Mouse (Mus musculus) mouse embryonic stem cell (cell line): ENCODE results near the gene Rorc.

Experiments
- in situ Hi-C, 2 experiments: fragments of 300-500 bp; cut with MboI; formaldehyde crosslinking; loops; 1 replicate in 1 of 2; 3 replicates in 1 of 2; pipeline ENCODE4 v1.14.3; 2019 to 2020; ENCODE audit warnings: low sequenced_read_pairs in 2 of 2, low pct_unique_long_range_greater_than_20kb in 1 of 2, mixed read lengths in 1 of 2; ENCODE audit not compliant: unreplicated experiment in 1 of 2

Gene Rorc

DNA sequence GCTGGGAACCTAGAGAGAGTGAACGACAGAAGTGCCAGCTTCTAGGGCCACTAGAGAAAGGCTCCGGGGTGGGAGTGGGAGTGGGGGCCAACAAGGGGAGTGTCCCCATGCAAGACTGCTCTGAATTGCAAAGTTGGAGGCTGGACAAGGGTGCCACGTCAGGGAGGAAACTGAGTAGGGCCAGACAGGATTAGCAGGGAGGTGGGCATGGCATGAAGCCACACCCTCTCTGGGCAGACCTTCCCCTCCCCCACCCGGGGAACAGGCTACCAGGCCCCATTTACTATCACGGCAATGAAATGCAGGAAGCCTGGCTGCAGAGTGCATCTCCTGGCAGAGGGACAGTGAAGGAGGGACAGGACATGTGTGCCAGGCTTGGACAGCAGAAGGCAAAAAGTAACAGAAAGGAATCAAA, 1.0 kb downstream of the Rorc start:
- in situ Hi-C loops, result no loop called here

DNA sequence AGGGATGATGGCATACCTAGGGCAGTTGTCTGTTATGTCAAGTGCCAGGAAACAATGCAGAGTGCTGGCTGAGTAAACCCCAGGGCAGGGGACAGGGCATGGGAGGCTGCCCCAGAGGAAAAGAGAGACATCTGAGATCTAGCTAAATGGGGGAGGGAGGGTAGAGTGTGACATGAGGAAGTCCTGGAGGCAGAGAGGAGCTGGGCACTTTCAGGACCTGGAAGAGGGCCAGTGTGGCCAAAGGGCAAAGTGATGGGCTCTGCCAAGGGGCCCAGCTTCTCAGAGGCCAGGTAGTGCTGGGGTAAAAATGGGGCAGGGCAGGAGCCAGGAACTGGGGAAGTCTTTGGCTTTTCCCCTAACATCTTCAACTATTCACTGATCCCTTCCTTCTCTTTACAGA, 2.0 kb downstream of the Rorc start:
- in situ Hi-C loops, result no loop called here

DNA sequence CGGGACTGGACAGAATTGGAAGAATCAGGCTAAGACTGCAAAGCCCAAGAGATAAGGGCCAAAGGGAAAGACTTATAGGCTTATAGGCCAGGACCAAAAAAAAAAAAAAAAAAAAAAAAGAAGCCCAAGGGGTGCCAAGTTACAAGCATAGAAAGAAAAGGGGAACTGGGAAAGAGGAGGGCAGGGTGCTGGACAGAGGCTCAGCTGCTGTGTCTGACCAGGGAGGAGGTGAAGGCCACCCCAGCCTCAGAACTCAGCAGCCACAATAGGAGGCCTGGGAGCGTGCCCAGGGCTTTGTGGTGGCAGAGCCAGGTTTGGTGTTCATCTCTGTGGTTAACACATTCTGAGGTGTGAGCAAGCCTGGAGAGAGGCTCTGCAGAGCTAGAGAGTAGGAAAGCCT, 2.6 kb downstream of the Rorc start:
- in situ Hi-C loops, result no loop called here

DNA sequence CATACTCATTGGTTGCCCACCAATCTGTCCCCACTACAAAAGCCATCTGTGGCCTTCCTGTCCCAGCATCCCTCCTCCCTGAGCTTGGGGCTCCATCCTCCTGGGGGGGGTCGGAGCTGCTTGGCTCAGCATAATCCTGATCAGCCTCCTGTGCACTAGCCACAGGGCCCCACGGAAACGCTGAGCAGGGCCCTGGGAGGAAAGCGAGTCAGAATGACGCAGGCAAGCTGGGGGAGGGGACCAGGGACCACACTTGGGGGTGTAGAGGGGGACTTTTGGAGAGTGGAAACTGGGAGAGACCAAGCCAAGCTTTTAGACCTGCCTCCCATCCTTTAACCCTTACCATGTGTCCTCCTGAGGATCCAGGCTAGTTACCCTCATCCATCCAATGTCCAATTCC, 3.3 kb downstream of the Rorc start:
- in situ Hi-C loops, result no loop called here

DNA sequence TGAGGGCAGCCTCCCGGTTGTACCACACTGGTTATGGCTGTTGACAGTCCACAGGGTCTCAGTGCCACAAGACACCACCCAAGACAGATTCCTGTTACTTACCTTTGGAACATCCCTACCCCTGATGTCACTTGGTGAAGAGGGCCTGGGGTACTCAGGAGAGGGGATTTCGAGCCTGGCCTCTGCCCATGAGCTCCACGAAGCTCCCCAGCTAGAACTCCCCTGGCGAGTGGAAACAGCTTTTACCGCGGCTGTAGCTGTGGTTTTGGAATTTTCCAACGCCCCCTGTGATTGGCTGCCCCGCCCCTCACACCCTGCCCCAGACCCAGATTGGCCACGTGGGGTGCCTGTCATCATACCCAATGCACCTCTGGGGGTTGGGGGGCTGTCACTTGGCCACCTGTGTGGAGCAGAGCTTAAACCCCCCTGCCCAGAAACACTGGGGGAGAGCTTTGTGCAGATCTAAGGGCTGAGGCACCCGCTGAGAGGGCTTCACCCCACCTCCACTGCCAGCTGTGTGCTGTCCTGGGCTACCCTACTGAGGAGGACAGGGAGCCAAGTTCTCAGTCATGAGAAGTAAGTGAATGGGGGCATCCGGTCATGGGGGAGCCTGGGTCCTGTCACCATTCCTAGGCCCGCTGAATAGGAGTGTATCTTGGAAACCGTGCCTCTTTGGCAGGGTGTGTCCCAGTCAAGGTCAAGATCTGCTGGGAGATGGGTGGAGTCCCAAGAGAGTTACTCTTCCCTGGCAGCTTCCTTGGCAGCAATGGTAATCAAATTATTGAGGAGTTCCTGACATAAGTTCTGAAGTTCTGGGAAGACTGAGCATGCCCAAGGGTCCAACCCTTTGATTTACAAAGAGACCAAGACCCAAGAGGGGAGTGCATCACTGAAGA, 4.7 kb downstream of the Rorc start:
- in situ Hi-C loops, result no loop called here

DNA sequence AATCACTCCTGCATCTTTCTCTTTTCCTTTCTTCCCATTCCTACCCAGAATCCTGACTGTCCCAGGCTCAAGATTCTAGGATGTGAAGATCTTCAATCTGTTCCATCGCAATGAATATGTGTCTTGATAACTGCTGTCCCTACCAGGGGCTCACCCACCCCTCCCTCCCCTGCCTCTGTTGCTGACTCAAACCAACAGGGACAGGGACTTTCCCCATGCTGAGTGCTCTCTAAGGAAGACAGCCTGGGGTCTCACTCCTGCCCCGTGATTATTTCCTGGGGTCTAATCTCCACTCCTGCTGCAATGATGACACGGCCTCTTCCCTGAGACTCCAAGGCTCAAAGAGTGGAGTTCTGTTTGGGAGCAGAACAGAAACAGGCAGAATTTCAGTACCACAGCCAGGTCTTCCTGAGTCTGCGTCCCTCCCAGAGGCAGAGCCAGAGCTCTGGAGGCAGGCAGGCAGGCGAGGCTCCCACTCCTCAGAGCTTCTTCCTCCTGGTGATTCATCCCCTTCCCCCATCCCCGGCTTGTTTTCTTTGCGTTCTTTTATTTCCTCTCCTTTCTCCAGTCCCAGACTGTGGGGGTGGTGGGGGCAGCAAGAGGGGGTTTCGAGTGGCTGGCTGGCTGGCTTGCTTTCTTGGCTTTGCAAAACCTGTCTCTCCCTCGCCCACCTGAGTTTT, 7.4 kb downstream of the Rorc start:
- in situ Hi-C loops, result no loop called here

DNA sequence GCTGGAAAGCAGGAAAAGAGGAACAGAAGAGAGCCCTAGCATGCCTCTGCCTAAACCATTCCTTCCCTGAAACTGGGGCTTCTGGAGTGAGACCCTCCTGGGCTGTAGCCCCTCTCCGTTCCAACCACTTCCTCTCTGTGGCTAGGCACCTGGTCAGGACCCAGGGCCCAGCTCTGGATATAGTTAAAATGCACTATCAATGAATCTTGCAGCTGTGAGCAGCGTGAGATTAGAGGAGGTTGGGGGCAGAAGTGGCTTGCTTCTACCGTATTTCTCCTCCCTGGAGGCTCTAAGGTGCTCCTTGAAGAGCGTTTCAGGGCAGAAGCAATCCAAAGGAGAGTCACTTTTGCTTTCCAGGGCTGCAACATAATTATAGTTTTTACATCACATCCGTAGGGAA, 9.7 kb downstream of the Rorc start:
- in situ Hi-C loops, result no loop called here

DNA sequence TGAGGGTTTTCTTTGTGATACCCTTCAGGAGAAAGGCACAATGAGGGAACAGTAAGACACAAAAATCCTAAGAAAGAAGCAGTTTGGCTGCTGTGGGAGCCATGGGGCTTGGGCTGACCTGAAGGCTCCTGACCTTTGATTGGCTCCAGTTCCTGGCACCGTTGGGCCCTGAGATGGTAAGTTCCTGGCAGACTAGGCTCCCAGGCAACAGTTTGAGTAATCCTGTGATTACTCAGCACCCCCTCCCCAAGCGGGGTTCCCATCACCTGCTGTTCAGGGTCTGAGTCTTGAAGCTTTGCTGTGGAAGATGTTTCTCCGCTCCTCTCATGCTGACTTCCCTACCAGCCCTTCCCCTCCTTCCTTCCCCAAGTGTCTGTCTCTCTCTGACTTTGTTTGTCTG, 10.9 kb downstream of the Rorc start:
- in situ Hi-C loops, result no loop called here

DNA sequence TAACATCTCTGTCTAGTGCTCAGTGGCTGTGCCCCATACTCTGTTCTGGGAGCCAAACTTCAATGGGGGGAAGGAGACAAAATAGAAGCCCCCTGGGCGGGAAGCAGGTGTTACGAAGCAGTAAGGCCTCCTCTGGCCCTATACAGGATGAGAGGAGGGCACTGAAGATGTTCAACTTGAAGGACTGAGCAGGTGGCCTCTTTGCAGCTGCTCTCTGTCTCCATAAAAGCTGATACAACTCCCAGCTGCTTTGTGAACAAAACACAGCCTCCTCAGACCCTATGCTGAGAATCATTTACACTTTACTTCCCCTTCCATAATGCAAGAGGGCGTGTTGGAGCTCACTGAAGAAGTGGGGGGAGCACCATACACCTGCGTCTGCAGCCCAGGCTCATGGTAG, 14.1 kb downstream of the Rorc start:
- in situ Hi-C loops, result no loop called here

DNA sequence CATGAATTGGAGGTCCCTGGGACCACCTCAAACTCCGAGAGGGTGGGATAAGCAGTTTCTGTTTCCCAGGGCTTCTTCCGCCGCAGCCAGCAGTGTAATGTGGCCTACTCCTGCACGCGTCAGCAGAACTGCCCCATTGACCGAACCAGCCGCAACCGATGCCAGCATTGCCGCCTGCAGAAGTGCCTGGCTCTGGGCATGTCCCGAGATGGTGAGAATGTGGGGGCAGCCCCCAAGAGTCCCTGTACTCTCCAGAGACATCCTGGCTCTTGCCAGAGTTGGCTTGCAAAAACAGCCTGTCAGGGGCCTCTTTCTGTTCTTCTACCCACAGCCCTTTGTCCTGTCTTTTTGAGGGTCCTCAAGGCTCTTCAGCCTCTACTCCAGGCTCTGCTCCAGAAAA, 14.8 kb downstream of the Rorc start:
- in situ Hi-C loops, result no loop called here

DNA sequence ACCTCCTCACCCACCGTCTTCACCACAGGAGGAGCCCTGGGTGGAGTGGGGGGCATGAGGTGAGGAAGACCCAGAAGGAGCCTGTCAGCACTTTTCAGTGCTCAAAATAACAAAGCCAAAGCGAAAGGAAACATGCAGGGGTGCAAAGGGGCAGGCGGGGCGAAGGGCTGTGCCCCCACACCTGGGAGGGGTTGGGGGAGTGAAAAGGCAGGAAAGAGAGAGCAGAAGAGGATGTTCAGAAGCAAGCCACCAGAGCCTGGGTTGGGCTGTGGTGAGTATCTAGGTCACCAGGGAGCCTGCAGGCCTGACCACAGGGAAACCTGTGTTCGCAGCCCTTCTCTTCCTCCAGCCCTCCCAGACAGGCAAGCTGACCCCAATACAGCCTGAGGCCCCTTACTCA, 15.5 kb downstream of the Rorc start:
- in situ Hi-C loops, result no loop called here

DNA sequence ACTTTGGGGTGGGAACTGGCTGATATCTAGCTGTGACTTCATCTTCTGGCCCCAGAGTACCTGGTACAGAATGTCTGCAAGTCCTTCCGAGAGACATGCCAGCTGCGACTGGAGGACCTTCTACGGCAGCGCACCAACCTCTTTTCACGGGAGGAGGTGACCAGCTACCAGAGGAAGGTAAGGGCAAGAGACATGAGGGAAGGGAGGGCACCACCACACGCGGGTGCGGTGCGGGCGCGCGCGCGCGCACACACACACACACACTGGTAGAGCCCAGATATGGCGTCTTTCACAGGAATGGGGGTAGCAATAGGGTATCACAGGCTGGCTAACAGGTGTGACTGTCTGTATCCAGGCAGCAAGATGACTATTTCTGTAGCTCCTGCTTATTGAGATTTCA, 16.8 kb downstream of the Rorc start:
- in situ Hi-C loops, result no loop called here

DNA sequence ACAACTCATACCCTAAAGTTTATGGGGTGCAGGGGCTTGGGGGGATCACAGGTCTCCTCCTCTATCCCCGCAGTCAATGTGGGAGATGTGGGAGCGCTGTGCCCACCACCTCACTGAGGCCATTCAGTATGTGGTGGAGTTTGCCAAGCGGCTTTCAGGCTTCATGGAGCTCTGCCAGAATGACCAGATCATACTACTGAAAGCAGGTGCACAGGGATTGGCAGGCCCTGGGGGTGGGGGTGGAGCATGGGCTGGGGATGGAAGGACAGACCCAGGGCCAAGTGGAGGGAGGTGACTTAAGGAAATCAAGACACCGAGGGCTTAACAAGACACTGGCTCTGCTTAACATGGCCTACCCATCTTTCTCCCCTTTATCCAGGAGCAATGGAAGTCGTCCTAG, 18.4 kb downstream of the Rorc start:
- in situ Hi-C loops, result no loop called here

DNA sequence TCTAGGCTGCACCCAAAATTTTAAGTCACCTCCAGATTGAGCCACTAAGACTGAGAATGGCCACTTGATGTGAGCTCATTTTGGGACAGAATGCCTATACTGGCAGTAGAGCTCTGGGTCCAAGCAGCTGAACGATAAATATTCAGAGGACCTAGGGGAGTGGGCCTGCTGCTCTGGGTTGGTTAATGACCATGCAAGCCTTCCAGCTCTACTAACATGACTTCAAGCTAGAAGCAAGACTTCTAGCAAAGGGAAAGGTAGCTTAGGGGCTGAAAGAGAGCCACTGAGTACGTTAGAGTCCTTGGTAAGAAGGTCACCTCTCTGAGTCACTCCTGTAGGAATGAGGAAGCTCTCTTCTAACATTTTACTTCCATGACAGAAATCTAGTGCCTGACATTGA, 19.5 kb downstream of the Rorc start:
- in situ Hi-C loops, result no loop called here

DNA sequence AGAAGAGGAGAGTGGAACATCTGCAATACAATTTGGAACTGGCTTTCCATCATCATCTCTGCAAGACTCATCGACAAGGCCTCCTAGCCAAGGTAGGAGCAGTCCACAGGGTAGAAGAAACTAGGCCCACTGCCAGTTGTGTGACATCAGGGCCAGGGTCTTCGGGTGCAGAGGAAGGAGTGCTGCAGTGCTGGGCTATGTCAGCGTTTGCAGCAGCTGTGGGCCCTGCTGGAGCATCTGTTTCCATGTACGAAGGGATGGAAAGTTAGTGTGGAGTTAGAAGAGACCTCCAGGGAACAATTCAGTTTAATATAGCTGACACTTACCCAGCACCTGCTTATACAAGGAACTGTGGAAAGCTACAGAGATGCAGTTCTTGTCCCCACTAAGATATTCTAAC, 20.5 kb downstream of the Rorc start:
- in situ Hi-C loops, result no loop called here

DNA sequence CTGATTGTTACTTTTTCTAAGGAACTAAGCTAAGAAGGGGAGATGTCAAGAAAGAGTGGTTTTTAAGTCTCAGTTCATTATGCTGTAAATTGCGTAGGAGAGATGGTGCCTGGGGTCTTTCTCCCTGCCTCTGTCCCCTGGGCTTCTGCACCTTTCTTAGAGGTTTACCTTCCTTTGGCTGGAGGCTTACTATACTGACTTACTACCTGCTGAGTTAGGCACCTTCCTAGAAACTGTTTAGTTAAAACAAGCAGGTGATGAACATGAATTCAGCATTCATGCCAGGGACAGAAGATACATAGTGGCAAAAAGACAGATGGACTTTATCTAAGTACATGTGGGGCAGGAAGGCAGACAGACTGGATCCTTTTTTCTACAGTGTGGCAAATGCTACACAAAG, 23.7 kb downstream of the Rorc start:
- in situ Hi-C loops, result no loop called here

DNA sequence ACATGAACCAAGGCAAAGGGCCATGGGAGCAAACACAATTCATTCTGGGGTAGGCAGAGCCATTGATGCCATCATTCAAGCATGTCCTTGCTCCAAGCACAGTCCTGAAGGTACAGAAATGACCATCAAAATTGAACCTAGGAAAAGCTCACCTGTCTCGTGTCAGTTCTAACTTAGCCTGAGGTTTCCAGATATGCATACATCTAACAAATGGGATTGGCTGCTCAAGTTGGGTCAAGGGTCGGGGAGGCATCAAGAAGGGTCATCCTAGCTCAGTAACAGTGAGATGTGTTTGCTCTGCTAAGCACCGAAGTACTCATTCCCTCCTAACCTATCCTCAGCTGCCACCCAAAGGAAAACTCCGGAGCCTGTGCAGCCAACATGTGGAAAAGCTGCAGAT, 24.3 kb downstream of the Rorc start:
- in situ Hi-C loops, result no loop called here

DNA sequence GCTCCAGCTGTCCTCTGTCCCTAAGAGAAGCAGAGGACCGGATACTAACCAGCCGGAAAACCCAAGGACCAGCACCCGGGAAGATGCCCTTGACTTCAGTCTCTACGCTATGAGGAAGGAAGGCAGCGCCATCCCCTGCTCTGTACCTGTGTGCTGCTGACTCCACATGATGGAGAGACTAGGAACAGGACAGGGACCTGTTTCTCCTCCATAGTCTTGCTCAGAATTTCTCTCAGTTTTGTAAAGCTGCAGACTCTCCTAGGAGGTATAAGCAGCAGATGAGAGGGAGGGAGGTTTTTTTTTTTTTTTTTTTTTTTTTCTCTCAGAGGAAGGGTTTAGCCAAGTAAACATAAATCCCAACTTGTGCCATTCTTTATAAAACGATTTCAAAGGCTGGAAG, 25.6 kb downstream of the Rorc start, which contains the start of gene Lingo4:
Lingo4 (plus strand) TSS at position 301 of the 400 bp plus-strand sequence.
- in situ Hi-C loops, result no loop called here

DNA sequence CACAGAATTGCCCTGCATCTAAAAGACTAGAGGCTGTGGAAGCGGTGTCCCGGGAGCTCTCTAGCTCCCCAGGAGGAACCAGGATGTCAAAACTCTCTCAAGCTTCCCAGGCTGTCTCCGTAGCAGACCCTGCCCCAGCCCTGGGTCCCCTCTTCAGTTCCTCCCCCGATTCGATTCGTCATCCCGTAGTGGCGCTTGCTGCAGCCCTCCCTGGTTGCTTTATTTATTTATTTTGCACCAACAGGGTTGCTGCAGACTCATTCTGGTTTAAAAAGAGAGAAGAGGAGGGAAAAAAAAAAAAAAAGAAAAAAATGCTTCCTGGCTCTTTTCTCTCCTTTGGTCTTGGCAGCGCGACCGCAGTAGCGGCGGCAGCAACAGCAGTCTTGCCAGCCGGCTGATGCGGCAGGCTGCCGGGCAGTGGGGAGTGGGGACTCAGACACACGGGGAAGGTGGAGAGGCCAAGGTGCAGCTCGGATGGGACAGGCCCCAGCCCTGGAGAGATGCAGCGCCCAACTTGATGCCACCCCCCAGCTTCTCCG, 26.4 kb downstream of the Rorc start:
- in situ Hi-C loops, result no loop called here
